Mouse (Mus musculus) urinary bladder, adult 2 months (tissue): ENCODE results near the gene Katnal1. TPM values are rescaled to one million over a fixed set of nuclear protein-coding genes. Genes with fewer than 3 reads are reported as not detected.

Experiments
- DNase-seq: peaks from one replicate; pipeline ENCODE4 v3.0.0; 2022; ENCODE audit warnings: low spot score
- polyA plus RNA-seq: library from polyadenylated mRNA; depleted of rRNA; stranded (reverse); fragments of >200 nt; gene quantifications from 2 replicates; pipeline ENCODE4 v1.2.3, GENCODE M21; 2012; rRNA removed

Katnal1 gene
- 6.3 and 7.8 TPM in 2 replicates for polyA plus RNA-seq

GRCm38 (mm10) chr5:148929116-148929449 is at the start of gene Katnal1:
Gene Katnal1 (minus strand): TSS chr5:148929320.
- DNase-seq: no peak

GRCm38 (mm10) chr5:148978458-148979165 is 49.5 kb upstream of the Katnal1 start:
- no peak for DNase-seq

GRCm38 (mm10) chr5:148977698-148978457 is 48.8 kb upstream of the Katnal1 start:
- DNase-seq: no peak

GRCm38 (mm10) chr5:148976876-148977275 is 47.8 kb upstream of the Katnal1 start:
- no peak for DNase-seq

- no peak for DNase-seq
These were observed 45.9 kb upstream of the Katnal1 start for GRCm38 (mm10) chr5:148975035-148975434.

GRCm38 (mm10) chr5:148973019-148973668 is 44.0 kb upstream of the Katnal1 start:
- no peak for DNase-seq

GRCm38 (mm10) chr5:148972167-148972566 is 43.0 kb upstream of the Katnal1 start:
- no peak for DNase-seq

GRCm38 (mm10) chr5:148969648-148970047 is 40.5 kb upstream of the Katnal1 start:
- DNase-seq: no peak

- no peak for DNase-seq
These were observed 39.9 kb upstream of the Katnal1 start for GRCm38 (mm10) chr5:148968958-148969576.

- no peak for DNase-seq
These were observed 39.1 kb upstream of the Katnal1 start for GRCm38 (mm10) chr5:148968179-148968578.

- DNase-seq: no peak
These were observed 37.3 kb upstream of the Katnal1 start for GRCm38 (mm10) chr5:148966395-148966794.

GRCm38 (mm10) chr5:148965691-148966333 is 36.7 kb upstream of the Katnal1 start:
- DNase-seq: no peak

- no peak for DNase-seq
These were observed 36.0 kb upstream of the Katnal1 start for GRCm38 (mm10) chr5:148965089-148965591.

GRCm38 (mm10) chr5:148964251-148964650 is 35.1 kb upstream of the Katnal1 start:
- no peak for DNase-seq

GRCm38 (mm10) chr5:148960211-148960610 is 31.1 kb upstream of the Katnal1 start:
- no peak for DNase-seq

- DNase-seq: peak; percentile 40
These were observed 30.2 kb upstream of the Katnal1 start for GRCm38 (mm10) chr5:148959068-148959990.

GRCm38 (mm10) chr5:148958355-148958754 is 29.2 kb upstream of the Katnal1 start:
- no peak for DNase-seq

- DNase-seq: no peak
These were observed 27.9 kb upstream of the Katnal1 start for GRCm38 (mm10) chr5:148956898-148957535.

- no peak for DNase-seq
These were observed 27.0 kb upstream of the Katnal1 start for GRCm38 (mm10) chr5:148956091-148956490.

GRCm38 (mm10) chr5:148955575-148955974 is 26.5 kb upstream of the Katnal1 start:
- no peak for DNase-seq
